Mouse (Mus musculus) MEL (cell line): Measurements from ENCODE around the gene Mum1. TPM values are rescaled to one million over a fixed set of nuclear protein-coding genes. Genes with fewer than 3 reads are reported as not detected.

Experiments used
- DNase-seq: peaks from one replicate; pipeline ENCODE4 v3.0.0; 2011; ENCODE audit warnings: low read depth, low spot score
- H3K27ac ChIP-seq: 2 replicates; pipeline ENCODE4 v1.5.1; 2012; ENCODE audit warnings: low read depth, mild to moderate bottlenecking, control low read depth, low read length, moderate library complexity; ENCODE audit not compliant: control insufficient read depth
- H3K27me3 ChIP-seq, 2 experiments: fragments of 150-350 bp in 1 of 2; sonication (generic) in 1 of 2; 2 replicates each; pipeline ENCODE4 v1.6.1; 2012; ENCODE audit warnings: low read length in 2 of 2, mild to moderate bottlenecking in 2 of 2, improper control_type of control experiment in 1 of 2, moderate library complexity in 1 of 2; ENCODE audit not compliant: insufficient read depth in 2 of 2, control insufficient read depth in 1 of 2
- H3K36me3 ChIP-seq, 2 experiments: 2 replicates each; pipeline ENCODE4 v1.6.1; 2012 to 2014; ENCODE audit warnings: low read length in 2 of 2, improper control_type of control experiment in 1 of 2, inconsistent platforms in 1 of 2, mild to moderate bottlenecking in 1 of 2; ENCODE audit not compliant: insufficient read depth in 2 of 2, control insufficient read depth in 1 of 2
- H3K4me1 ChIP-seq, 2 experiments: fragments of 150-350 bp in 1 of 2; sonication (generic) in 1 of 2; 2 replicates each; pipeline ENCODE4 v1.6.1; 2012; ENCODE audit warnings: low read length in 2 of 2, improper control_type of control experiment in 1 of 2, mild to moderate bottlenecking in 1 of 2; ENCODE audit not compliant: insufficient read depth in 2 of 2, control insufficient read depth in 1 of 2
- H3K4me3 ChIP-seq, 2 experiments: fragments of 150-350 bp in 1 of 2; sonication (generic) in 1 of 2; 2 replicates each; pipeline ENCODE4 v1.5.1; 2012; ENCODE audit warnings: low read depth in 2 of 2, low read length in 2 of 2, mild to moderate bottlenecking in 2 of 2, moderate library complexity in 2 of 2, control low read depth in 1 of 2, improper control_type of control experiment in 1 of 2; ENCODE audit not compliant: control insufficient read depth in 1 of 2, insufficient read depth in 1 of 2
- H3K79me2 ChIP-seq: 2 replicates; pipeline ENCODE4 v1.6.1; 2012; ENCODE audit warnings: mild to moderate bottlenecking, low read length, moderate library complexity; ENCODE audit not compliant: control insufficient read depth, poor library complexity, insufficient read depth
- H3K9ac ChIP-seq: 2 replicates; pipeline ENCODE4 v1.6.1; 2012; ENCODE audit warnings: low read depth, mild to moderate bottlenecking, control low read depth, low read length, moderate library complexity; ENCODE audit not compliant: control insufficient read depth, poor library complexity, severe bottlenecking
- H3K9me3 ChIP-seq: fragments of 150-350 bp; sonication (generic); replicated peaks from 2 replicates; pipeline ENCODE4 v1.6.1; 2012; ENCODE audit warnings: mild to moderate bottlenecking, low read length, improper control_type of control experiment, moderate library complexity; ENCODE audit not compliant: insufficient read depth
- CHD1 ChIP-seq: IDR thresholded peaks from 2 replicates; pipeline ENCODE4 v1.6.1; 2012; ENCODE audit warnings: low read depth, mild to moderate bottlenecking, inconsistent platforms, low read length, improper control_type of control experiment
- CHD2 ChIP-seq: IDR thresholded peaks from 2 replicates; pipeline ENCODE4 v1.6.1; 2011; ENCODE audit warnings: low read length, improper control_type of control experiment
- CTCF ChIP-seq, 3 experiments: IDR thresholded peaks in 2 of 3; conservative IDR thresholded peaks in 1 of 3; 2 replicates each; pipeline ENCODE4 v1.5.1; 2011 to 2012; ENCODE audit warnings: low read length in 3 of 3, low read depth in 2 of 3, mild to moderate bottlenecking in 2 of 3, improper control_type of control experiment in 1 of 3, inconsistent platforms in 1 of 3, mixed read lengths in 1 of 3, moderate library complexity in 1 of 3; ENCODE audit not compliant: control insufficient read depth in 1 of 3, insufficient read depth in 1 of 3, poor library complexity in 1 of 3, severe bottlenecking in 1 of 3
- E2F4 ChIP-seq: IDR thresholded peaks from 2 replicates; pipeline ENCODE4 v1.6.1; 2011; ENCODE audit warnings: low read depth, low read length, improper control_type of control experiment, borderline replicate concordance
- ELF1 ChIP-seq: IDR thresholded peaks from 2 replicates; pipeline ENCODE4 v1.6.1; 2014; ENCODE audit warnings: low read depth, mild to moderate bottlenecking, inconsistent platforms, low read length, improper control_type of control experiment, moderate library complexity
- EP300 ChIP-seq, 2 experiments: IDR thresholded peaks; 2 replicates each; pipeline ENCODE4 v1.6.1; 2011; ENCODE audit warnings: improper control_type of control experiment in 2 of 2, low read length in 2 of 2, low read depth in 1 of 2, mild to moderate bottlenecking in 1 of 2
- GABPA ChIP-seq: IDR thresholded peaks from 2 replicates; pipeline ENCODE4 v1.6.1; 2012; ENCODE audit warnings: low read depth, mild to moderate bottlenecking, inconsistent platforms, low read length, improper control_type of control experiment, moderate library complexity
- GATA1 ChIP-seq: IDR thresholded peaks from 2 replicates; pipeline ENCODE4 v1.6.1; 2011; ENCODE audit warnings: low read depth, low read length, improper control_type of control experiment
- HCFC1 ChIP-seq: IDR thresholded peaks from 2 replicates; pipeline ENCODE4 v1.6.1; 2012; ENCODE audit warnings: low read depth, mild to moderate bottlenecking, inconsistent platforms, low read length, improper control_type of control experiment, moderate library complexity
- MAFK ChIP-seq: IDR thresholded peaks from 2 replicates; pipeline ENCODE4 v1.6.1; 2011; ENCODE audit warnings: low read depth, mild to moderate bottlenecking, low read length, improper control_type of control experiment, borderline replicate concordance
- MAX ChIP-seq: IDR thresholded peaks from 2 replicates; pipeline ENCODE4 v1.6.1; 2011; ENCODE audit warnings: low read length, improper control_type of control experiment
- MEF2A ChIP-seq: IDR thresholded peaks from 2 replicates; pipeline ENCODE4 v1.6.1; 2014; ENCODE audit warnings: low read depth, mild to moderate bottlenecking, inconsistent platforms, low read length, improper control_type of control experiment; ENCODE audit not compliant: poor library complexity, insufficient replicate concordance, severe bottlenecking; ENCODE audit errors: extremely low read depth
- MXI1 ChIP-seq: IDR thresholded peaks from 2 replicates; pipeline ENCODE4 v1.6.1; 2011; ENCODE audit warnings: mild to moderate bottlenecking, low read depth, low read length, improper control_type of control experiment
- MYB ChIP-seq: IDR thresholded peaks from 2 replicates; pipeline ENCODE4 v1.6.1; 2011; ENCODE audit warnings: mild to moderate bottlenecking, low read depth, low read length, improper control_type of control experiment
- MYC ChIP-seq: IDR thresholded peaks from 2 replicates; pipeline ENCODE4 v1.6.1; 2011; ENCODE audit warnings: low read depth, mild to moderate bottlenecking, low read length, improper control_type of control experiment, moderate library complexity
- NELFE ChIP-seq: IDR thresholded peaks from 2 replicates; pipeline ENCODE4 v1.6.1; 2011; ENCODE audit warnings: low read depth, low read length, improper control_type of control experiment
- NRF1 ChIP-seq: IDR thresholded peaks from 2 replicates; pipeline ENCODE4 v1.6.1; 2014; ENCODE audit warnings: low read depth, mild to moderate bottlenecking, inconsistent platforms, low read length, improper control_type of control experiment, moderate library complexity; ENCODE audit not compliant: poor library complexity, insufficient read depth, severe bottlenecking
- POLR2A ChIP-seq, 2 experiments: IDR thresholded peaks; 2 replicates each; pipeline ENCODE4 v1.6.1; 2011 to 2012; ENCODE audit warnings: low read length in 2 of 2, mild to moderate bottlenecking in 2 of 2, control low read depth in 1 of 2, improper control_type of control experiment in 1 of 2, low read depth in 1 of 2, moderate library complexity in 1 of 2; ENCODE audit not compliant: control insufficient read depth in 1 of 2, insufficient read depth in 1 of 2, poor library complexity in 1 of 2
- POLR2AphosphoS2 ChIP-seq: IDR thresholded peaks from 2 replicates; pipeline ENCODE4 v1.6.1; 2011; ENCODE audit warnings: low read length, improper control_type of control experiment
- RAD21 ChIP-seq: IDR thresholded peaks from 2 replicates; pipeline ENCODE4 v1.6.1; 2011; ENCODE audit warnings: mild to moderate bottlenecking, low read depth, low read length, improper control_type of control experiment
- RCOR1 ChIP-seq: IDR thresholded peaks from 2 replicates; pipeline ENCODE4 v1.6.1; 2012; ENCODE audit warnings: low read depth, mild to moderate bottlenecking, inconsistent platforms, low read length, improper control_type of control experiment
- UBTF ChIP-seq: IDR thresholded peaks from 2 replicates; pipeline ENCODE4 v1.6.1; 2012; ENCODE audit warnings: low read depth, mild to moderate bottlenecking, inconsistent platforms, low read length, improper control_type of control experiment, moderate library complexity, borderline replicate concordance; ENCODE audit not compliant: insufficient read depth
- ZMIZ1 ChIP-seq: IDR thresholded peaks from 2 replicates; pipeline ENCODE4 v1.6.1; 2012; ENCODE audit warnings: low read depth, mild to moderate bottlenecking, inconsistent platforms, low read length, improper control_type of control experiment, moderate library complexity
- ZNF384 ChIP-seq: IDR thresholded peaks from 2 replicates; pipeline ENCODE4 v1.6.1; 2012; ENCODE audit warnings: low read depth, mild to moderate bottlenecking, inconsistent platforms, low read length, improper control_type of control experiment
- polyA plus RNA-seq, 2 experiments: library from polyadenylated mRNA; stranded (reverse) in 1 of 2; unstranded in 1 of 2; fragments of >175 nt in 1 of 2; fragments of >200 nt in 1 of 2; gene quantifications; 2 replicates each; pipeline versions ENCODE4 v1.2.1 to v1.2.4; 2012; ENCODE audit warnings: low replicate concordance in 2 of 2, low read depth in 1 of 2; ENCODE audit not compliant: insufficient read length in 2 of 2, insufficient read depth in 1 of 2, missing spikeins in 1 of 2
- total RNA-seq: library from RNA; depleted of rRNA; stranded (reverse); fragments of 300-350 nt; gene quantifications from 2 replicates; pipeline ENCODE4 v1.2.3, GENCODE M21; 2012

The Mum1 gene
- total and polyA plus RNA-seq, 3 experiments = 34.0 to 55.2 (median 35.3) TPM

GRCm38 (mm10) chr10:80282481-80283441 is 56.5 kb downstream of the Mum1 start:
- H3K9ac ChIP-seq = no peak overlapping the region
- H3K4me1 ChIP-seq = no peaks in the 10 kb centered on the region
- no peak overlapping the region for H3K4me3 ChIP-seq
- DNase-seq = no peak
- no peak for TF ChIP-seq RAD21
- TF ChIP-seq GABPA = no peak
- no peak for TF ChIP-seq ZMIZ1
- no peak for TF ChIP-seq MXI1
- TF ChIP-seq UBTF = no peak
- no peak for TF ChIP-seq CHD1
- TF ChIP-seq POLR2AphosphoS2 = no peak
- no peak for TF ChIP-seq MEF2A
- TF ChIP-seq ELF1 = no peak
- no peak for TF ChIP-seq CTCF (IDR thresholded peaks at IDR 0.05 in 2 of 3, conservative IDR thresholded peaks at IDR 0.05 in 1 of 3; ENCODE audit: control insufficient read depth in 1 of 3, insufficient read depth in 1 of 3, low read depth in 2 of 3, low read length in 3 of 3, poor library complexity in 1 of 3, severe bottlenecking in 1 of 3)
- TF ChIP-seq NELFE = no peak
- TF ChIP-seq MYC = no peak
- TF ChIP-seq CHD2 = no peak
- TF ChIP-seq MYB = no peak
- no peak; a peak in 1 of 4 replicates for TF ChIP-seq POLR2A (IDR thresholded peaks at IDR 0.05; ENCODE audit: control insufficient read depth in 1 of 2, insufficient read depth in 1 of 2, low read depth in 1 of 2, low read length in 2 of 2, poor library complexity in 1 of 2)
- no peaks in the 10 kb centered on the region for H3K27me3 ChIP-seq
- H3K27ac ChIP-seq = no peak overlapping the region
- H3K79me2 ChIP-seq = no peaks in the 10 kb centered on the region
- H3K36me3 ChIP-seq = peaks cover 0 to 20% of the 10 kb centered on the region in 2 experiments; a peak in 2 of 4 replicates
- no peaks in the 10 kb centered on the region for H3K9me3 ChIP-seq

- no peak overlapping the region for H3K4me3 ChIP-seq
- TF ChIP-seq POLR2A (IDR thresholded peaks at IDR 0.05; ENCODE audit: control insufficient read depth in 1 of 2, insufficient read depth in 1 of 2, low read depth in 1 of 2, low read length in 2 of 2, poor library complexity in 1 of 2) (no peak), NRF1 (no peak), GABPA (no peak), E2F4 (no peak), UBTF (no peak), CHD2 (no peak), ZNF384 (no peak), GATA1 (no peak), RCOR1 (no peak), MYB (no peak), HCFC1 (no peak), ELF1 (no peak), MEF2A (no peak), MAFK (no peak), RAD21 (no peak), EP300 (IDR thresholded peaks at IDR 0.05; ENCODE audit: low read depth in 1 of 2, low read length in 2 of 2) (no peak), MAX (no peak)
- no peaks in the 10 kb centered on the region for H3K27me3 ChIP-seq
- DNase-seq = no peak
- peaks cover 0 to 15% of the 10 kb centered on the region in 2 experiments; a peak in 2 of 4 replicates for H3K36me3 ChIP-seq
- no peak overlapping the region for H3K9ac ChIP-seq
- H3K4me1 ChIP-seq = no peaks in the 10 kb centered on the region
- no peaks in the 10 kb centered on the region for H3K79me2 ChIP-seq
- no peaks in the 10 kb centered on the region for H3K9me3 ChIP-seq
- H3K27ac ChIP-seq = no peak overlapping the region
Observed at GRCm38 (mm10) chr10:80285222-80286070, 59.2 kb downstream of the Mum1 start.
